Mouse (Mus musculus) lung, postnatal 0 days (tissue): ENCODE measurements at regions not wholly inside any gene's neighbourhood (a gene's known extent, or its start where the extent isn't known, plus 50 kb on each side); places are given as distances from the start of the nearest gene placed in this dataset.

Experiments used
- ATAC-seq: fragments of 200-750 bp; cut with Nextera tagmentation; 2 replicates; pipeline ENCODE4 v1.8.0; 2017; ENCODE audit warnings: moderate library complexity
- DNase-seq: peaks from one replicate; pipeline ENCODE4 v3.0.0-alpha.2; 2016; ENCODE audit warnings: low spot score
- H3K27ac ChIP-seq: fragments of 300-500 bp; sonication (generic); 2 replicates; pipeline ENCODE4 v1.5.1; 2014; ENCODE audit warnings: antibody characterized with exemption, mild to moderate bottlenecking, low read length, mixed read lengths
- H3K27me3 ChIP-seq: fragments of 300-500 bp; sonication (generic); replicated peaks from 2 replicates; pipeline ENCODE4 v1.6.1; 2014; ENCODE audit warnings: low read length, mixed read lengths; ENCODE audit not compliant: insufficient read depth
- H3K36me3 ChIP-seq: fragments of 300-500 bp; sonication (generic); 2 replicates; pipeline ENCODE4 v1.6.1; 2014; ENCODE audit warnings: low read length, mixed read lengths; ENCODE audit not compliant: insufficient read depth
- H3K4me1 ChIP-seq: fragments of 300-500 bp; sonication (generic); 2 replicates; pipeline ENCODE4 v1.6.1; 2014; ENCODE audit warnings: antibody characterized with exemption, low read depth, low read length, mixed read lengths; ENCODE audit not compliant: insufficient read depth
- H3K4me2 ChIP-seq: fragments of 300-500 bp; sonication (generic); replicated peaks from 2 replicates; pipeline ENCODE4 v1.6.1; 2014; ENCODE audit warnings: low read depth, mild to moderate bottlenecking, low read length, moderate library complexity, mixed read lengths
- H3K4me3 ChIP-seq: fragments of 300-500 bp; sonication (generic); 2 replicates; pipeline ENCODE4 v1.5.1; 2014; ENCODE audit warnings: low read depth, low read length
- H3K9ac ChIP-seq: fragments of 300-500 bp; sonication (generic); replicated peaks from 2 replicates; pipeline ENCODE4 v1.6.1; 2014; ENCODE audit warnings: low read depth, mild to moderate bottlenecking
- H3K9me3 ChIP-seq: fragments of 300-500 bp; sonication (generic); 2 replicates; pipeline ENCODE4 v1.6.1; 2016; ENCODE audit warnings: low read length, mixed read lengths
- CTCF ChIP-seq: IDR thresholded peaks from 2 replicates; pipeline ENCODE4 v1.5.1; 2016; ENCODE audit warnings: antibody characterized with exemption, mild to moderate bottlenecking
- EP300 ChIP-seq: IDR thresholded peaks from 2 replicates; pipeline ENCODE4 v1.6.1; 2016; ENCODE audit warnings: antibody characterized with exemption, mild to moderate bottlenecking, control low read depth
- WGBS: fragments of 180-500 bp; shearing (Covaris S2); extraction: QIAGEN DNeasy Blood & Tissue Kit; methylation state at CpG from one replicate; pipeline ENCODE4 v1.1.7; 2014; 5-methylcytosine and 5-hydroxymethylcytosine counted together

GRCm38 (mm10) chr13:37649467-37650080, 128.6 kb upstream of the Rreb1 start:
- H3K27me3 ChIP-seq: no peaks in the 10 kb centered on the region
- 60% methylated on average over 9 of the region's 9 CpGs for WGBS
- no peak for TF ChIP-seq EP300
- H3K4me2 ChIP-seq: no peak overlapping the region
- ATAC-seq (no peak), DNase-seq (no peak)
- no peak overlapping the region for H3K27ac ChIP-seq
- H3K9ac ChIP-seq: no peak overlapping the region
- H3K4me3 ChIP-seq: no peak overlapping the region
- no peaks in the 10 kb centered on the region; the same call in 1 of the 2 replicates for H3K4me1 ChIP-seq
- no peaks in the 10 kb centered on the region for H3K36me3 ChIP-seq
- H3K9me3 ChIP-seq: no peaks in the 10 kb centered on the region

GRCm38 (mm10) chr13:37651221-37651946, 126.8 kb upstream of the Rreb1 start:
- Histone ChIP-seq H3K4me1 (no peaks in the 10 kb centered on the region; the same call in 1 of the 2 replicates), H3K27me3 (no peaks in the 10 kb centered on the region), H3K27ac (no peak overlapping the region), H3K4me3 (no peak overlapping the region), H3K4me2 (no peak overlapping the region), H3K9ac (no peak overlapping the region), H3K36me3 (no peaks in the 10 kb centered on the region), H3K9me3 (no peaks in the 10 kb centered on the region)
- ATAC-seq: peak; percentile 33
- no peak for TF ChIP-seq CTCF
- TF ChIP-seq EP300: no peak
- WGBS: 63% methylated on average over 10 of the region's 10 CpGs
- no peak for DNase-seq

GRCm38 (mm10) chr13:37654651-37655050, 123.5 kb upstream of the Rreb1 start:
- ATAC-seq (no peak), DNase-seq (no peak)
- Histone ChIP-seq H3K27me3 (no peaks in the 10 kb centered on the region), H3K9ac (no peak overlapping the region), H3K27ac (no peak overlapping the region), H3K36me3 (no peaks in the 10 kb centered on the region), H3K9me3 (no peaks in the 10 kb centered on the region), H3K4me3 (no peak overlapping the region), H3K4me2 (no peak overlapping the region), H3K4me1 (no peaks in the 10 kb centered on the region; the same call in 1 of the 2 replicates)
- TF ChIP-seq CTCF (no peak), EP300 (no peak)
- 77% methylated on average over 5 of the region's 5 CpGs for whole genome bisulfite sequencing

GRCm38 (mm10) chr13:37657248-37657647, 121.0 kb upstream of the Rreb1 start:
- DNase-seq (peak; percentile 96), ATAC-seq (peak; percentile 87)
- Histone ChIP-seq H3K4me3 (no peak overlapping the region; the same call in 1 of the 2 replicates), H3K9ac (no peak overlapping the region), H3K9me3 (no peaks in the 10 kb centered on the region), H3K4me1 (peaks cover 4% of the 10 kb centered on the region; the same call in 1 of the 2 replicates), H3K36me3 (no peaks in the 10 kb centered on the region), H3K27me3 (no peaks in the 10 kb centered on the region), H3K4me2 (0 out of 2 replicates have a peak overlapping the region, but pooled peaks have one; percentile 3), H3K27ac (peak overlapping the region; percentile 11; the same call in 1 of the 2 replicates)
- TF ChIP-seq CTCF (no peak), EP300 (peak; percentile 34; the same call in 1 of the 2 replicates)
- 33% methylated on average over 16 of the region's 16 CpGs for WGBS

- no peaks in the 10 kb centered on the region for H3K27me3 ChIP-seq
- TF ChIP-seq CTCF (no peak), EP300 (no peak)
- no peak overlapping the region for H3K4me3 ChIP-seq
- no peak overlapping the region for H3K4me2 ChIP-seq
- H3K36me3 ChIP-seq: no peaks in the 10 kb centered on the region
- peak; percentile 35; the same call in 1 of the 2 replicates for ATAC-seq
- peak; percentile 57 for DNase-seq
- H3K4me1 ChIP-seq: peaks cover 4% of the 10 kb centered on the region; the same call in 1 of the 2 replicates
- H3K27ac ChIP-seq: 0 out of 2 replicates have a peak overlapping the region, but pooled peaks have one; percentile 15
- no peak overlapping the region for H3K9ac ChIP-seq
- no peaks in the 10 kb centered on the region for H3K9me3 ChIP-seq
- 33% methylated on average over 2 of the region's 2 CpGs for WGBS
These were observed 120.2 kb upstream of the Rreb1 start for GRCm38 (mm10) chr13:37658034-37658433.

- TF ChIP-seq EP300 (no peak), CTCF (no peak)
- no peak overlapping the region for H3K9ac ChIP-seq
- DNase-seq (no peak), ATAC-seq (no peak)
- H3K4me1 ChIP-seq: peaks cover 4% of the 10 kb centered on the region; the same call in 1 of the 2 replicates
- no peak overlapping the region for H3K4me3 ChIP-seq
- no peaks in the 10 kb centered on the region for H3K9me3 ChIP-seq
- H3K4me2 ChIP-seq: no peak overlapping the region
- 70% methylated on average over 6 of the region's 6 CpGs for WGBS
- H3K27me3 ChIP-seq: no peaks in the 10 kb centered on the region
- no peaks in the 10 kb centered on the region for H3K36me3 ChIP-seq
- H3K27ac ChIP-seq: no peak overlapping the region
These were observed 119.7 kb upstream of the Rreb1 start for GRCm38 (mm10) chr13:37658519-37658918.
